Mouse (Mus musculus) hindlimb bud, embryonic 11.5 days (tissue): ENCODE measurements around the gene Naa16.

Source experiments
- DNase-seq: peaks from one replicate; pipeline ENCODE4 v3.0.0-alpha.2; 2012; ENCODE audit warnings: low read depth, low spot score; ENCODE audit errors: extremely low spot score

Naa16 gene

DNA sequence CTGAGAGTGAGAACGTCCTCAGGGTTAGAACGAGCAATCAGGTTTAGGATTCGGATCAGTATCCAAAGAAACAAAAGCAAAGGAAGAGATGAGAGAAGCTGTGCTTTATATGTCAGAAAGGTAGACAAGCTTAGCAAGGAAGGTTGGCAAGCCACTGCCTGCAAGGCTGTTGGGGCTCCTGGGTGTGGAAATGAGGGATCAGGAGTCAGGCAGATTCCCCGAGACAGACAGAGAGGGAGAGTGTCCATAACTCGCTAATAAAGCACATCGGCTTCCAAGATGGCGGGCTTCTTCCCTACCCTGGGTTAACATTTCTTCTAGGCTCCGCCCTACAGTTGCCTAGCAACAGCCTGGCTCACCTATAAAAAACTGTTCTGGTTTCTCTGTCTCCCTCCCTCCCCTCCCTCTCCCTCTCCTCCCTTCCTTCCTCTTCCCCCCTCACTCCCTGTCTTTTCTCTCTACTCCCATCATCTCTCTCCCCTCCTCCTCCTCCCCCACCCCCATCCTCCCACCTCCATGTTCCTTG, 114.6 kb downstream of the Naa16 start:
- DNase-seq: no peak

DNA sequence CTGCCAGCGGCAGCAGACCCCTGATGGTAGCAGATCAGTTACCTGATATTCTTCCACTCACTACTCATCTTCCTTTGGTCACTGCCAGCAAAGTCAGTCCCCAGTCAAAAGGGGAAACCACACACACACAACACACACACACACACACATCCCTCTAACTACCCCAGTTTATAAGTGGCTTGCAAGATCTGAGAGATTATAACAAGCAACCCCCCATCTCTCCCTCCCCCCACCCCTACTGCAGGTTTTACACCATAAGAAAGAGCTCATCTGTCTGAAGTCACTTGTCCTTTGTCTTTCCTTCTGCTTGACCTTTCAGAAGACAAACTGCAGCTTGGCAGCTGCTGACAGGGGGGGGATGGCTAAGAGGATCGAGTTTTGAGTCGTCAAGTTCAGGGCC, 115.1 kb downstream of the Naa16 start:
- DNase-seq: no peak
